Mouse (Mus musculus) megakaryocyte, adult 5-6 weeks (primary cell): Measurements from ENCODE around the gene Bmp6. TPM values are rescaled to one million over a fixed set of nuclear protein-coding genes. Genes with fewer than 3 reads are reported as not detected.

Experiments used
- ATAC-seq: 2 replicates; pipeline ENCODE4 v1.8.0; 2016; ENCODE audit warnings: mild to moderate bottlenecking, inconsistent platforms; ENCODE audit not compliant: poor library complexity, severe bottlenecking
- total RNA-seq, 2 experiments: library from RNA; stranded (forward) in 1 of 2; stranded (reverse) in 1 of 2; fragments of 153-499, 151-499 nt in 1 of 2; fragments of 221-1000, 200-1000 nt in 1 of 2; gene quantifications; 2 replicates each; pipeline versions ENCODE4 v1.2.3 to v1.2.4; 2015 to 2017

Gene Bmp6
- total RNA-seq, 2 experiments from 2014 or later, result not detected

GRCm38 (mm10) chr13:38539192-38539900 is 194.4 kb downstream of the Bmp6 start:
- no peak for ATAC-seq

GRCm38 (mm10) chr13:38543455-38544125 is 198.7 kb downstream of the Bmp6 start:
- no peak for ATAC-seq

- no peak for ATAC-seq
These were observed 200.0 kb downstream of the Bmp6 start for GRCm38 (mm10) chr13:38544769-38545445.

- no peak for ATAC-seq
These were observed 200.6 kb downstream of the Bmp6 start for GRCm38 (mm10) chr13:38545460-38545859.

GRCm38 (mm10) chr13:38546754-38547153 is 201.8 kb downstream of the Bmp6 start:
- ATAC-seq, result no peak

- ATAC-seq, result no peak
These were observed 202.8 kb downstream of the Bmp6 start for GRCm38 (mm10) chr13:38547717-38548116.

GRCm38 (mm10) chr13:38548681-38549080 is 203.8 kb downstream of the Bmp6 start:
- no peak for ATAC-seq

Other genes with a start within 250 kb of the Bmp6 start
- 0.23 and 0.29 TPM in 2 replicates for gene Dsp, start 193.8 kb upstream of the Bmp6 start, total RNA-seq (2015)
- 0.15 and 0.37 TPM in 2 replicates for gene Dsp, start 193.8 kb upstream of the Bmp6 start, total RNA-seq (2017)
- 37.0 and 37.7 TPM in 2 replicates for gene Snrnp48, start 140.2 kb upstream of the Bmp6 start, total RNA-seq (2015)
- gene Snrnp48, start 140.2 kb upstream of the Bmp6 start, total RNA-seq (2017), result 69.6 and 86.7 TPM in 2 replicates
- gene Txndc5, start 183.7 kb downstream of the Bmp6 start, total RNA-seq (2015), result 94.2 and 101 TPM in 2 replicates
- gene Txndc5, start 183.7 kb downstream of the Bmp6 start, total RNA-seq (2017), result 92.2 and 96.8 TPM in 2 replicates